Mouse (Mus musculus): ENCODE measurements around the gene Sobp.

Sobp gene

GRCm38 (mm10) chr10:43087421-43087820 lies 86.9 kb downstream of the Sobp start:
- no peak for DNase-seq (ENCODE audit: low read depth, low spot score)

- DNase-seq (ENCODE audit: low read depth, low spot score) = no peak
These were observed 87.4 kb downstream of the Sobp start for GRCm38 (mm10) chr10:43086888-43087287.

DNA sequence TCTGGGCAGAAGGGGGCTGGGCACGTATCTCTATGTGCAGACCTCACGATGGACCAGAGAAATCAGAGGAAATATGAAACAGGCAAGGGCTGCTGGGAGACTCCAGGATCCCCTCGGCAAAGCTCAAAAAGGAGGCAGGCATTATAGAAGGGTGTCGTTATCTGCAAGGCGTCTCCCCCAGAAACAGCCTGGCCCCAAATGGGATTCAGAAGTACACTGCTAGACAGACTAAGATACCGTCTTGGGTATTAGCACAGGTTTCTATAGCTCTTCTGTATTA lies 90.3 kb downstream of the Sobp start:
- DNase-seq (ENCODE audit: low read depth, low spot score) = no peak

- no peak for DNase-seq (ENCODE audit: low read depth, low spot score)
These were observed 90.8 kb downstream of the Sobp start for GRCm38 (mm10) chr10:43083288-43084086.

GRCm38 (mm10) chr10:43081316-43081715 lies 93.0 kb downstream of the Sobp start:
- no peak for DNase-seq (ENCODE audit: low read depth, low spot score)

GRCm38 (mm10) chr10:43075535-43076152 lies 98.7 kb downstream of the Sobp start:
- no peak for DNase-seq (ENCODE audit: low read depth, low spot score)

- DNase-seq (ENCODE audit: low read depth, low spot score) = no peak
These were observed 101.0 kb downstream of the Sobp start for GRCm38 (mm10) chr10:43073281-43073680.

DNA sequence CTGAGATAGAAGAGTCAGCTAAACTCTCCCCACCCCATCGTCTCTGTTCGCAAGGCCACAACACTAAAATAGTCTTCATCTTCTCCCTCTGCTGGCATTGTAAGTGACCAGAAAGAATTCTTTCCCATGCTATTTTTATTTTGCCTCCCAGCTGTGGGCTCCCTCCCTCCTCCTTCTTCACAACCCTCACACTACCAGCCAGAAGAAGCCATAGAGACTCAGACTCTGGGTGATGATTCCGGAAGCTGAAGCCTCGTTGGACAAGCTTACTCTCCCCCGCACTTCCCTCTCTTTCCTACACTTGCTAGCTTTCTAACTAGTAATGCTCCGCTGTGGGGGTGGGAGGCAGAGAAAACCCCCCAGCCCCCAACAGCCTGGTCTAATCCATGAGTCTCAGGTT lies 103.4 kb downstream of the Sobp start:
- no peak for DNase-seq (ENCODE audit: low read depth, low spot score)

- no peak for DNase-seq (ENCODE audit: low read depth, low spot score)
These were observed 109.0 kb downstream of the Sobp start for GRCm38 (mm10) chr10:43065331-43065730.

DNA sequence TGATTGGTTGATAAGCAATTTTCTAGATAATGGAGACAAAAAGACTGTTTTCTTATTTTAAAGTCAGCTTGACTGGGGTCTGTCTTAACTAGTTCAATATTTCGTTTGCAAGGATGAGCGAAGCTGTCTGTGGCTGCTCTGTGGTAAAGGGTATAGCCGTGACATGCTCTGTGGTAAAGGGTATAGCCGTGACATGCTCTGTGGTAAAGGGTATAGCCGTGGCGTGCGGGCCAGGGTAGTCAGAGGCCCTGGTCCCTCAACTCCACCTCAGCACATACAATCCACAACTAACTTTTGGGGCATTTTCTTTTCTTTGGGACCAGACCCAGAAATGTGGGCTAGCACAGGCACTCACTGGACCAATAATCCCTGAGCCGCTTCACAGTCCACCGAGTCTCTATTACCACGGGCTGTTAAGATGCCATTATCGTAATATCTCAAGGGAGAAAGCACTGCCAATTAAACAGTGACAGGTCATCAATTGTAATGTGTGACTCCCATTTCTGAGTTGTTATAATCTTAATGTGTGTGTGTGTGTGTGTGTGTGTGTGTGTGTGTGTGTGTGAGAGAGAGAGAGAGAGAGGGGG lies 112.7 kb downstream of the Sobp start:
- DNase-seq (ENCODE audit: low read depth, low spot score) = no peak

DNA sequence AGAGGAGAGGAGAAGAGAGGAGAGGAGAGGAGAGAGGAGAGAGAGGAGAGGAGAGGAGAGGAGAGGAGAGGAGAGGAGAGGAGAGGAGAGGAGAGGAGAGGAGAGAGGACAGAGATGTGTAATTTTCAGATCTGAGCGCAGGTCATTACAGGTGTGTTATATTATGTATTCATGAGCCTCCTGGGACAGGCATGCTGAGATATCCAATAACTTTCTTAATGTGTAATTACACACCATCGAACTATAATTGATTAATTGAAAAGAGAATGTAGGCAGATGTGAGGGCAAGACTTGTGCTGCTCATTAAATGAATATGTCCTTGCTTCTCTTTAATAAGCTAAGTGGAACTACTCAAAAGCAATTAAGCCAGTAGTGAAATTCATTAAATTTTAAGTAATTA lies 118.9 kb downstream of the Sobp start:
- DNase-seq (ENCODE audit: low read depth, low spot score) = no peak

GRCm38 (mm10) chr10:43054776-43055175 lies 119.6 kb downstream of the Sobp start:
- DNase-seq (ENCODE audit: low read depth, low spot score) = no peak

DNA sequence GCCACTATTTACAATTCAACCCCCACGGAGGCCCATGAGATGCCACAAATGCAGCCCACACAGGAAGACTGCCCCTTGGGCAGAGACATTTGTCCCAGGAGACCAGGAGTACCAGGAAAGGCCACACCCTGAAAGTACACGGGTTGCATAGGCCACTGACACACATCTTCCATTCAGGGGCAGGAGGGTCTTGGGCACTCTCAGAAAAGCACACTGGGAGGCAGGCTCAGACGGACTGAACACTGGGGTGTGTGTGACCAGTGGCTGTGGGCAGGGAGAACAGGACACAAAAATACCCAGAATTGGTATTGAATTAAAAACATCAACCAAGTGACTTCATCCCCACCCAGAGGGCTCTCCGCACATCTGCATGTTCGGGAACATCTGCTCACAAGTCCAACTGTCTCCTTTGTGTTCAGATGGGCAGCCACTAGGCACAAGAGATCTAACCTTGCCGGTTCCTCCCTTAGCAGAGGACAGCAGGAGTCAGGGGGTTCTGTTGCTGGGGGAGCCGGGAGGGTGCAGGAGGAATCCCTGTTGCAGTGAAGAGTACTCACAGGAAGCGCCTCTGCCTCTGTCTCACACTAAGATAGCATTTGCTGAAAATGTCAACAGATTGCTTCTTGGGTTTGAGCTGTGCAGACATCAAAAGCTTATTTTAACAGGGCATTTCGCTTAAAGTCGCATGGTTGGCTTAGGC lies 120.3 kb downstream of the Sobp start:
- no peak for DNase-seq (ENCODE audit: low read depth, low spot score)

DNA sequence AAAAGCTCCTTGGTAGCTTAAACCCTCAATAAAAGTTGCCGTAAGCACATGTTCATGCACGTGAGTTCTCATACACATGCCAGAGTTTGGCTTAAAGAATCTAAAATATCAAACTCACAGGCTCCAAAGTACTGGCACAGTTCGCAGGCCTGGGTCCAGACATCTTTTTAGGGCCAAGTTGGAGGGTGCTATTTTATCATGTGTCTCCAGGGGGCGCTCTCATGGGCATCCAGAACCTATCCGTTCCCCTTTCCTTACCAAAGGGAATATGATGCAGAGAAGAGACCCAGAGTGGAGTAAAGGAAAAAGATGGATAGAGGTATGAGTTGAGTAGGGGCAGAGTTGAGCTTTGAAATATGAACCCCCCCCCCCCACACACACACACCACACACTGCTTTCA lies 121.9 kb downstream of the Sobp start:
- peak; percentile 12 for DNase-seq (ENCODE audit: low read depth, low spot score)

GRCm38 (mm10) chr10:43047804-43048348 lies 126.5 kb downstream of the Sobp start:
- DNase-seq (ENCODE audit: low read depth, low spot score) = no peak

- no peak for DNase-seq (ENCODE audit: low read depth, low spot score)
These were observed 130.8 kb downstream of the Sobp start for GRCm38 (mm10) chr10:43043351-43044209.

DNA sequence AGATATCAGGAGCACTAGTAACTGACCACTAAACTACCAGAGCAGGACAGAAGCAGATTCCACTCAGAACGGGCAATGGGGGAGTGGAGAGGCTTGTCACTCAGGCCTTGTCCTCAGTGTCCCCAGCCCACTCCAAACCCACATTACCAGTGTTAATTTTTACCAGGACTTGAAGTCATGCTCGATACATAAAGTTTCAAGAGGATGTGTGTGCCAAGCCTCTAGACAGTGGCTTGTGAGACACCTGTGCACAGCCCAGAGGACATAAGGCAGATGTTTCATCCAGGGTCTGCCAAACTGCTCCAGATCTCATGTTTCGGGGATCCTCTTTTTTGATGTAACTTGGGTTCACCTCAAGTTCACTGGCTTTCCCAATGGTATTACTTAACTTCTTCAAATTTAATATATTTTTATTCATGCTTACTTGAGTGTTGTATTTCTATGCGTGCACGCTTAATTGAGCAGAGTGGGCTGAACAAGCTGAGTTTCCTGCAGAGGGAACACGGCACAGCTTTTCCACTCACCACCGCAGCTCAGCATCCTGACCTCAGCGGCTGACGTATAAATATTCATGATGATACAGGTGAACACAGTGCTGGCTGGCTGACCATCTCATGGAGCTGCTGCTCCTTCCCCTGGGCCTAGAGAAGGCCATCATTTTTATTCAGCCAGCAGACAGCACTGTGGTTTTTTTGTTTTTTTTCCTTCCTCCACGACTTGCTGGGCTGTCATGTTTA lies 131.6 kb downstream of the Sobp start:
- no peak for DNase-seq (ENCODE audit: low read depth, low spot score)

- DNase-seq (ENCODE audit: low read depth, low spot score) = peak; percentile 17
These were observed 132.5 kb downstream of the Sobp start for GRCm38 (mm10) chr10:43041794-43042193.

- DNase-seq (ENCODE audit: low read depth, low spot score) = no peak
These were observed 136.9 kb downstream of the Sobp start for GRCm38 (mm10) chr10:43037455-43037793.

GRCm38 (mm10) chr10:43036646-43037454 lies 137.5 kb downstream of the Sobp start:
- no peak for DNase-seq (ENCODE audit: low read depth, low spot score)
